Mouse (Mus musculus): ENCODE data around the gene Arf4. TPM values are rescaled to one million over a fixed set of nuclear protein-coding genes. Genes with fewer than 3 reads are reported as not detected.
"Not testable (repeated sequence)": the region's sequence is repeated elsewhere in the genome, so short reads cannot be mapped to it uniquely, and the experiment has no call there.

The Arf4 gene
- polyA plus RNA-seq, 1 experiment from 2014 or later: 672 TPM

- Histone ChIP-seq H3K9ac (ENCODE audit: low read depth, low read length) (no peak within 1 kb of the TSS), H3K4me1 (replicated peaks; ENCODE audit: control insufficient read depth, insufficient read depth, low read length) (no peaks in the 10 kb centered on the region), H3K9me3 (ENCODE audit: control insufficient read depth, low read length) (no peaks in the 10 kb centered on the region), H3K4me2 (replicated peaks; ENCODE audit: low read depth, low read length) (no peak within 1 kb of the TSS), H3K27ac (ENCODE audit: low read depth, low read length) (no peak within 1 kb of the TSS), H3K27me3 (ENCODE audit: control insufficient read depth, insufficient read depth, low read length) (no peaks in the 10 kb centered on the region), H3K4me3 (ENCODE audit: low read depth, low read length) (no peak within 1 kb of the TSS), H3K36me3 (ENCODE audit: control insufficient read depth, insufficient read depth, low read length) (no peaks in the 10 kb centered on the region)
- DNase-seq (ENCODE audit: low spot score): no peak
- no peak for ATAC-seq (ENCODE audit: low FRiP score)
- WGBS: 92% methylated on average over 3 of the region's 3 CpGs
These were observed 55.1 kb downstream of the Arf4 start, which contains the start of gene Dnah12 for GRCm38 (mm10) chr14:26692974-26693373. Gene Dnah12 (plus strand): TSS chr14:26693274.

- no peaks in the 10 kb centered on the region for H3K36me3 ChIP-seq (ENCODE audit: control insufficient read depth, insufficient read depth, low read length)
- no peak overlapping the region for H3K4me3 ChIP-seq (ENCODE audit: low read depth, low read length)
- H3K4me2 ChIP-seq (replicated peaks; ENCODE audit: low read depth, low read length): no peak overlapping the region
- H3K27ac ChIP-seq (ENCODE audit: low read depth, low read length): no peak overlapping the region
- ATAC-seq (ENCODE audit: low FRiP score): no peak
- H3K4me1 ChIP-seq (replicated peaks; ENCODE audit: control insufficient read depth, insufficient read depth, low read length): no peaks in the 10 kb centered on the region
- H3K9ac ChIP-seq (ENCODE audit: low read depth, low read length): no peak overlapping the region
- DNase-seq (ENCODE audit: low spot score): peak; percentile 26
- no peaks in the 10 kb centered on the region for H3K27me3 ChIP-seq (ENCODE audit: control insufficient read depth, insufficient read depth, low read length)
- H3K9me3 ChIP-seq (ENCODE audit: control insufficient read depth, low read length): no peaks in the 10 kb centered on the region
These were observed 60.0 kb downstream of the Arf4 start for GRCm38 (mm10) chr14:26697912-26698311.

GRCm38 (mm10) chr14:26705246-26705645 is 67.4 kb downstream of the Arf4 start:
- not testable (repeated sequence) for H3K4me3 ChIP-seq (ENCODE audit: low read depth, low read length); H3K27me3 ChIP-seq (ENCODE audit: control insufficient read depth, insufficient read depth, low read length); H3K36me3 ChIP-seq (ENCODE audit: control insufficient read depth, insufficient read depth, low read length); H3K4me2 ChIP-seq (replicated peaks; ENCODE audit: low read depth, low read length); H3K9ac ChIP-seq (ENCODE audit: low read depth, low read length); H3K9me3 ChIP-seq (ENCODE audit: control insufficient read depth, low read length); H3K4me1 ChIP-seq (replicated peaks; ENCODE audit: control insufficient read depth, insufficient read depth, low read length); H3K27ac ChIP-seq (ENCODE audit: low read depth, low read length); DNase-seq (ENCODE audit: low spot score); ATAC-seq (ENCODE audit: low FRiP score)
- 84% methylated on average over 5 of the region's 5 CpGs for WGBS

Other genes starting within 250 kb of the Arf4 start
- 20.8 and 24.0 TPM in 2 replicates for gene Slmap, start 103.1 kb upstream of the Arf4 start, polyA plus RNA-seq (2014; fragmentation: Nextera tagmentation; extraction: Ambion mirVana)
- gene Dennd6a, start 64.2 kb upstream of the Arf4 start, polyA plus RNA-seq (2014; fragmentation: Nextera tagmentation; extraction: Ambion mirVana): 35.1 and 38.0 TPM in 2 replicates
- 13.3 and 14.4 TPM in 2 replicates for gene Pde12, start 31.8 kb downstream of the Arf4 start, polyA plus RNA-seq (2014; fragmentation: Nextera tagmentation; extraction: Ambion mirVana)
- gene Dnah12, start 55.2 kb downstream of the Arf4 start, polyA plus RNA-seq (2014; fragmentation: Nextera tagmentation; extraction: Ambion mirVana): 0.10 TPM in 1 of 2 replicates, not detected in the other

Measured in hindbrain, embryonic 11.5 days (tissue).